Mouse (Mus musculus): ENCODE results near the gene Sik1. TPM values are rescaled to one million over a fixed set of nuclear protein-coding genes. Genes with fewer than 3 reads are reported as not detected.

Sik1 gene
- total RNA-seq, 4 experiments from 2014 or later, result 7.8 to 22.8 (median 13.9) TPM

GRCm38 (mm10) chr17:31832577-31832964 lies 23.0 kb downstream of the Sik1 start:
- no peak for DNase-seq (ENCODE audit: low spot score in 2 of 2)

GRCm38 (mm10) chr17:31831866-31832576 lies 23.6 kb downstream of the Sik1 start:
- DNase-seq (ENCODE audit: low spot score in 2 of 2), result no peak

DNA sequence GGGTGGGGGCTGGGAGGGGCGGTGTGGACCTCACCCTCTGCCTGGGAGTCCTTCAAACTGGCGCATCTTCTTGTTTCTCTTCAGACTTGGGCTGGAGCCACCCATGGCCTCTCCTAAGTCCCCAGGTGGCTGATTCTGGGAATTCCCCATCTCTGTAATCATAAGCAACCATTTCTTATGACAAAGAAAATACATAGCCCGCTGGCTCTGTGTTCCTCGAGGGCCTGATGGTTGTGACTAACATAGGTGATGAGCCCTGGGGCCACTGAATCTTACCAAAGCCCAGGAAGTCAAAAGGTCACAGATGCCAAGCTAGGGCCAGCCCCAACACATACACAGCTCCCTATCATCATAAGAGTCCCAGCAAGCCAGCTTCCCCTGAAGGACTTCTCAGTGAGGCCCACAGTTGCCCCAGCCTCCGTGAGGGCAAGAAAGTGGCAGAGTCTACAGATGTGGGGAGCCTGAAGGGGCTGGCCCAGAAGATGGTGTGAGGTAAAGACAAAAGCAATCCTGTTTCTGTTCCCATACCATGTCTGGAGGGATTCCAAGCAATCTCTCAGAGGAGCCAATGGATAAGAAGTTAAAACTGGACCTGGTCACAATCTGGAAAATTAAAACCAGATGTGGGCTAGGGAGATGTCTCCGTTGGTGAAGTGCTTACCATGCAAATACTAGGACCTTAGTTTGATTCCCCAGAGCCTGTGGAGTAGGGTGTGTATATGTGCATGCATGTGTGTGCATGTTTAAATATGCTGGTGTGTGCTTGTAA lies 24.3 kb downstream of the Sik1 start:
- DNase-seq (ENCODE audit: low spot score in 2 of 2), result no peak

DNA sequence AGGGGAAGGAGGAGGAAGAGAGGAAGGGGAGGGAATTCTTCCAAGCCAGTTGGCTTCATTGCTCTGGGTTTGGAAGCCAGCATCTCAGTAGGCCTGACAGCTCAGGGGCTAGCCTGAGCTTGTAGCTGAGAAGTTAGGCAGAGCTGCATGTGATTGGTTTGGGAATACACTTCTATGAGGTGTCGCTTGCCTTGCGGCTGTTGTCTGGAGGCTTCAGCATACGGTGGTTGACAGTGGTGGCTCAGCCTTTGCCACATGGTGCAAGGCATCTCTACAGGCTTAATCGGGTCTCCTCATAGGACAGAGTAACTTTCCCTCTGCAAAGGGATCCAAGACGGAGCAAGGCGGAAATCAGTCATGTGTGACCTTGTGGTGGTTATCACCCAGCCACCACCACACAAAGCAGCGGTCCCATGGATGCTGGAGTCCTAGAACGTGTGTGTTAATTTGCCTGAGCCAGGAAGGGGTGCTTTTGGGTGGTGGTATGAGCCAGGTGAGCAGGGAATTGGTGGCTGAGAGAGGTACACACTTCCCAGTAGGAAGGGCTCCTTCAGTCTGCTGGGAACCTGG lies 25.0 kb downstream of the Sik1 start:
- no peak for DNase-seq (ENCODE audit: low spot score in 2 of 2)

- no peak for DNase-seq (ENCODE audit: low spot score in 2 of 2)
Measured at GRCm38 (mm10) chr17:31828916-31829315, 26.7 kb downstream of the Sik1 start.

- no peak for DNase-seq (ENCODE audit: low spot score in 2 of 2)
Measured at GRCm38 (mm10) chr17:31828118-31828517, 27.5 kb downstream of the Sik1 start.

DNA sequence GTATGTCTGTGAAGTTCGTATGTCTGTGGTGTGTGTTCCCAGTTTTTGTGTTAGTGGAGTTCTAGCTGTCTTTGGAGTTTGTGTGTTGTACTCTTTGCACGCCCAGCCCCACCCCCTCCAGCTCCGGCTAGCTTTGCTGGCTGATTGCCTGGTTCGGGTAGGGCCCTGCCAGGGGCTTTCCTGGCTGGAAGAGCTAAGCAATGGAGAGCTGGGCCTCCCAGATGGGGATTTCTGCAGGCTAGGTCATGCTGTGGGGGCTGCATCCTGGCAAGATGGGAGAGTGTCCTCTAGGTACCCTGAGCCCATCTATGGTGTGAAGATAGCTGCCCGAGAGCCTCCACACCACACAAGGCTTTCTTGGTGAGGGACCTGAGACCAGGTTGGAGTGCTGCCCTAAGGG lies 28.4 kb downstream of the Sik1 start:
- DNase-seq (ENCODE audit: low spot score in 2 of 2), result peak in 1 of 2 experiments; percentile 59

DNA sequence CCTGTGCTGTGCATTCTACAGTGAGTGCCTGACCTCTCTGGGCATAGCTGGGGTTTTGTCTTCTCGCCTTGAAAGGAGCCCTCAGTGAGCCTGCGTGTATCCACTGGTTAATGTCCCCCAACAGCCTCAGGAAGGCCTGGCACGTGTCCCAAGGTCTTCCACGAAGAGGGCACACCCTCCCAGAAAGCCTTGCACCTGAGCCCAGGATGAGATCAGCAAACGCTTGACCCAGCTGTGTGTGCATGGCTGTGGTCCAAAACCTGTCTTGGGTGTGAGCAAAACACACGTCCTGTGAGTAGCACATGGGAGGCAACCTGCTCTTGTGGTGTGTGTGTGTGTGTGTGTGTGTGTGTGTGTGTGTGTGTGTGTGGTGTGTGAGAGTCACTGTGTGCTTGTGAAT lies 28.9 kb downstream of the Sik1 start:
- DNase-seq (ENCODE audit: low spot score in 2 of 2), result peak in 1 of 2 experiments; percentile 46

DNA sequence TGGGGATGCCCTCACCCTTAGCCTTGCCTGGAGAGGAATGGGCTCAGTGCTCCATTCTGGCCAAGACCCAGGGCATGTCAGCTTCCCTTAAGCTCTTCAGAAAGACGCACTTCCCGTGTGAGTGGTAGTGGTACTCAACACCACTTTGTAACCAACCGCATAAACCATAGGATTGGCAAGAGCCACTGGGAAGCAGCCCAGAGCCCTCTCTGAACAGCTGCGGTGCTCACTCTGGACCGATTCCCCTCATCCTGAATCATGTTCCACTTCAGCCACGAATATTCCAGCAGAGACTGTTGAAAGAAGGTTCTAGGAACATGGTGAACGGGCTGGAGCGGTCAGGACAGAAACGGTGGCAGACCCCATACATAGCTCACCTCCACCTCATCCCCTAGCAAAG lies 29.9 kb downstream of the Sik1 start:
- no peak for DNase-seq (ENCODE audit: low spot score in 2 of 2)

DNA sequence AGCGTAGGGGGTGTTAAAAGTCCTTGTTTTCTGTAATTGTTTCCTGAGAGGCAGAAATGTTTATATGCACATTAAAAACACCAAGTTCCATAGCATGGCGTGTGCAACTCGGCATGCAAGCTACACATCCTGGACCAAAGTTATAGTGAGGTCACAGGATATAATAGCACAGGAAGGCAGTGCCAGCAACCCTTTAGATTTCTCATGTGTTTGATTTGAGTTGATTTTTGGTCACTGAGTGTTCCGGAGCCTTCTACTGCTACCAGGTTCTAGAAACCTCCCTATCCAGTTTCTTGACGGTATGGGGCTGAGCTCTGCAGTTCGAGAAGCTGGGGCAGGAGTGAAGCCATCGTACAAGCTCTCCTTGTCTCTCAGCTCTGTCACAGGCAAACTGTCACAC lies 30.8 kb downstream of the Sik1 start:
- DNase-seq (ENCODE audit: low spot score in 2 of 2), result no peak

- DNase-seq (ENCODE audit: low spot score in 2 of 2), result no peak
Measured at GRCm38 (mm10) chr17:31821136-31821933, 34.3 kb downstream of the Sik1 start.

GRCm38 (mm10) chr17:31820099-31820846 lies 35.3 kb downstream of the Sik1 start:
- no peak for DNase-seq (ENCODE audit: low spot score in 2 of 2)

GRCm38 (mm10) chr17:31819372-31819771 lies 36.2 kb downstream of the Sik1 start:
- DNase-seq (ENCODE audit: low spot score in 2 of 2), result no peak

GRCm38 (mm10) chr17:31817815-31818214 lies 37.8 kb downstream of the Sik1 start:
- DNase-seq (ENCODE audit: low spot score in 2 of 2), result no peak

DNA sequence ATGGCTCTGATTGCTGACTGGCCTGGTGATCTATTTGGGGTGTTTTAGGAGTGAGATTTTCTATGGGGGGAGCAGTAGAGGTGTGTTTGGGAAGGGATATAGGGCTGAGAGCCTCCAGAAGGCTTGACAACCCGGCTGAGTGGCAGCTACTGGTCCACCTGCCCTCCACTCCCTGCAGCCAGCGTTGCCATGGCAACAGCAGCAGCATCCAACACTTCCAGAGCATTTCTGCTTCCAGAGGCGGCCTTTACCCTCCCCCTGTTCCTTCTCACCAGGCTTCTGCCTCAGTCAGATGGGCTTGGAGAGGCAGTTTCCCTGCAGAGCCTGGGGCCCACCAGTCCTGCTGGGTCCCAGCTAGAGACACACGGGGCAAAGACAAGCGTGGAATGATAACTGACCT lies 38.4 kb downstream of the Sik1 start:
- no peak for DNase-seq (ENCODE audit: low spot score in 2 of 2)

GRCm38 (mm10) chr17:31814848-31815247 lies 40.8 kb downstream of the Sik1 start:
- no peak for DNase-seq (ENCODE audit: low spot score in 2 of 2)

GRCm38 (mm10) chr17:31813938-31814622 lies 41.5 kb downstream of the Sik1 start:
- no peak for DNase-seq (ENCODE audit: low spot score in 2 of 2)

- no peak for DNase-seq (ENCODE audit: low spot score in 2 of 2)
Measured at GRCm38 (mm10) chr17:31811333-31811732, 44.3 kb downstream of the Sik1 start.

- DNase-seq (ENCODE audit: low spot score in 2 of 2), result no peak
Measured at GRCm38 (mm10) chr17:31809894-31810293, 45.7 kb downstream of the Sik1 start.

DNA sequence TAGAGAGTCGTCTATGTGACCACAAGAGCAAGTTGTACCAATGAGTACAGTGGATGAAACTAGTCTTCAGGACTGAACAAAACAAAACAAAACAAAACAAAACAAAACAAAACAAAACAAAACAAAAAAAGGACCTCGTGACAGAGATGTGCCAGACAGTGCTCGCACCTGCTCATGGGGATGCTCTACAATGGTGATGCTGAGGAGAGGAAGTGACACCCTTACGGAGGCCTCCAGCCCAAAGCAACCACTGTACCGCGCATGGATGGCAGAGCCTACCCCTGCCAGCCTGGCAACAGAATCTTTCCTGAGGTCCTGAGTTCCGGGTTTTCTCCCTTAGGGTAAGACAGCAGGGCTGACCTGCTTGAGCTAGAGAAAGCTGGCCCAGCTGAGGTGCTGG lies 46.5 kb downstream of the Sik1 start:
- no peak for DNase-seq (ENCODE audit: low spot score in 2 of 2)
